Mouse (Mus musculus): ENCODE data around the gene Stx1a.

Stx1a gene

GRCm38 (mm10) chr5:135008671-135009589 is 14.4 kb upstream of the Stx1a start, which contains the start of gene Abhd11:
TSS of gene Abhd11 (plus strand) at chr5:135009152.
- peak; percentile 92 to 99 for DNase-seq (ENCODE audit: low spot score in 2 of 2)

GRCm38 (mm10) chr5:135009590-135010319 is 13.5 kb upstream of the Stx1a start:
- peak; percentile 91 to 92 for DNase-seq (ENCODE audit: low spot score in 2 of 2)

GRCm38 (mm10) chr5:135010320-135010709 is 13.0 kb upstream of the Stx1a start:
- no peak for DNase-seq (ENCODE audit: low spot score in 2 of 2)

- DNase-seq (ENCODE audit: low spot score in 2 of 2) = no peak
Observed at GRCm38 (mm10) chr5:135010841-135011743, 12.2 kb upstream of the Stx1a start.

GRCm38 (mm10) chr5:135011809-135012613 is 11.3 kb upstream of the Stx1a start:
- no peak for DNase-seq (ENCODE audit: low spot score in 2 of 2)

- peak; percentile 74 to 81 for DNase-seq (ENCODE audit: low spot score in 2 of 2)
Observed at GRCm38 (mm10) chr5:135012671-135013441, 10.4 kb upstream of the Stx1a start.

- peak; percentile 92 to 93 for DNase-seq (ENCODE audit: low spot score in 2 of 2)
Observed at GRCm38 (mm10) chr5:135015497-135015896, 7.8 kb upstream of the Stx1a start.

- no peak for DNase-seq (ENCODE audit: low spot score in 2 of 2)
Observed at GRCm38 (mm10) chr5:135016224-135016759, 7.0 kb upstream of the Stx1a start.

- DNase-seq (ENCODE audit: low spot score in 2 of 2) = no peak
Observed at GRCm38 (mm10) chr5:135021814-135022213, 1.5 kb upstream of the Stx1a start.

- no peak for DNase-seq (ENCODE audit: low spot score in 2 of 2)
Observed at GRCm38 (mm10) chr5:135024665-135025224, 1.5 kb downstream of the Stx1a start.

GRCm38 (mm10) chr5:135025899-135026298 is 2.6 kb downstream of the Stx1a start:
- DNase-seq (ENCODE audit: low spot score in 2 of 2) = peak; percentile 67 to 84

GRCm38 (mm10) chr5:135029007-135029854 is 5.9 kb downstream of the Stx1a start:
- peak; percentile 74 to 76 for DNase-seq (ENCODE audit: low spot score in 2 of 2)

GRCm38 (mm10) chr5:135032581-135032980 is 9.3 kb downstream of the Stx1a start:
- DNase-seq (ENCODE audit: low spot score in 2 of 2) = no peak

GRCm38 (mm10) chr5:135034593-135034992 is 11.3 kb downstream of the Stx1a start:
- DNase-seq (ENCODE audit: low spot score in 2 of 2) = no peak

GRCm38 (mm10) chr5:135035608-135036359 is 12.5 kb downstream of the Stx1a start:
- DNase-seq (ENCODE audit: low spot score in 2 of 2) = peak; percentile 72 to 78

- no peak for DNase-seq (ENCODE audit: low spot score in 2 of 2)
Observed at GRCm38 (mm10) chr5:135037946-135038345, 14.7 kb downstream of the Stx1a start.

GRCm38 (mm10) chr5:135039541-135039940 is 16.3 kb downstream of the Stx1a start:
- no peak for DNase-seq (ENCODE audit: low spot score in 2 of 2)

GRCm38 (mm10) chr5:135040059-135040458 is 16.8 kb downstream of the Stx1a start:
- DNase-seq (ENCODE audit: low spot score in 2 of 2) = no peak
